Mouse (Mus musculus) megakaryocyte, embryonic 14.5 days (primary cell): ENCODE results near the gene Scube2.

Source experiments
- FLI1 ChIP-seq: IDR thresholded peaks from 2 replicates; pipeline ENCODE4 v1.6.1; 2012; ENCODE audit warnings: low read length, inconsistent platforms, mixed read lengths
- GATA1 ChIP-seq: IDR thresholded peaks from 3 replicates; pipeline ENCODE4 v1.6.1; 2012; ENCODE audit warnings: mixed read lengths, low read length, inconsistent platforms, borderline replicate concordance

DNA sequence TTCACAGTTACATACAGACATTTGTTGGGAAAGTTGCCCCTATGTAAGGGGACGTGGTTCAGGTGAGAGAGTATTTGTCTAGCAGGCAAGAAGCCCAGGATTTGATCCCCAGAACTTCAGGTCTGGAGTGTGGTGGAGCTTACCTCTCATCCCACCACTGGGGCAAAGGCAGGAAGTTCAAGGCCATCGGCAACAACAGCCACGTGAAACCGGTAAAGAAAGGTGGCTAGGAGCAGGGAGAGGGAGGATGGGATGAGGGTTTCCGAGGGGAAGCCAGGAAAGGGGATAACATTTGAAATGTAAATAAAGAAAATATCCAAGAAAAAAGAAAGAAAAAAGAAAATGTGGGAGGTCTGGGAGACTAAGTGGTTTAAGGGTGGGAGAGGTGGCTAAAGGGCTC is 7.7 kb upstream of the Scube2 start:
- TF ChIP-seq FLI1 (no peak), GATA1 (no peak)
